Mouse (Mus musculus): ENCODE data around the gene Slc22a20. TPM values are rescaled to one million over a fixed set of nuclear protein-coding genes. Genes with fewer than 3 reads are reported as not detected.

The Slc22a20 gene
- polyA plus RNA-seq, 1 experiment, result not detected

DNA sequence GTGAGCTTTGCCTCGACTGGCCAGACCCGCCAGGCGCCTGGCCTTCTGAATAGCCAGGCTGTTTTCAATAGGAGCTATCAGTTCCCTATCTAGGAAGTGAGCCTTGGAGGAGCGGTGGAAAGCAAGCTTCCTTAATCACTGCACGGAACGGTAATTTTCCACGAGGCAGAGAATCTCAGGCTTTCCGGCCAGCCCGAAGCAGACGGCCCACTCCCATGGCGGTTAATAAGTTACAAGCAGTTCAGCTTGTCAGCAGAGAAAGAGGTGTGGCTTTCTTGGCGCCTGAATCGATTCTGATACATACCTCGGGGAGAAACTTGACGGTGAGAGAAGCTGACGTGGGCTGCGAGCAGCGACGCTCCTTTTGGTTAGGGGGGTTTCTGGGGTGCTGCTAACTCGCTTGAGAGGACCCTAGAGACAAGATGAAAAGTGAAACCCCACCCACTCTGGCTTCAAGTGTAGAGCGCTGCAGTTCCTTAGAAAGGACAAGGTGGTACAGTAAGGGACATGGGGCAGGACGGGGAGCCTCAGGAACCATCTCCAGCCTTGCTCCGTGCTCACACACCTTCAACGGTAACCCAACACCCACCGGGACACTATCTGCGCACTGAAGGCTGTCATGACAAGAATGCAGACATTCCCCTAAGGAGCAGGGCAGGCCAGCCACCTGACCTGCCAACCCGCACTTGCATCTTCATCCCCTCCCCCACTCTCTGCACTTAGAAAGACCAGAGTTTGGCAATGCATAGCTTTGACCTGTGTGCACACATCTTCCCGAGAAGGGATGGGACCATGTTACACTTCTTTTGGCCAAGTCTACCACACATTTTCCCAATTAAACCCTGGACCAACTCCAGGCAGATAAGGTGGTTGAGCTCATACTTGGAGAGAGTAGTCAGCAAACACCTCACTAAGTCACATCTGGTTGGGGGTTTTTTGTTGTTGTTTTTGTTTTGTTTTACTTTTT lies 30.0 kb downstream of the Slc22a20 start:
- no peak for TF ChIP-seq CTCF (IDR thresholded peaks at IDR 0.05; ENCODE audit: insufficient read depth, low read length)
- DNase-seq, result peak; percentile 38
- peaks cover 18% of the 10 kb centered on the region for H3K4me1 ChIP-seq (ENCODE audit: control insufficient read depth, insufficient read depth, low read length)
- H3K4me3 ChIP-seq (replicated peaks; ENCODE audit: extremely low read depth, low read depth, low read length), result peak overlapping the region; percentile 40
- 51% methylated on average over 28 of the region's 28 CpGs for WGBS

- peaks cover 18% of the 10 kb centered on the region for H3K4me1 ChIP-seq (ENCODE audit: control insufficient read depth, insufficient read depth, low read length)
- DNase-seq, result no peak
- 85% methylated on average over 10 of the region's 10 CpGs for WGBS
- no peak overlapping the region for H3K4me3 ChIP-seq (replicated peaks; ENCODE audit: extremely low read depth, low read depth, low read length)
- TF ChIP-seq POLR2A (IDR thresholded peaks at IDR 0.05; ENCODE audit: borderline replicate concordance, extremely low read depth, low read depth, low read length) (no peak), CTCF (IDR thresholded peaks at IDR 0.05; ENCODE audit: insufficient read depth, low read length) (no peak)
Observed at GRCm38 (mm10) chr19:5954936-5955335, 31.0 kb downstream of the Slc22a20 start.

- 91% methylated on average over 22 of the region's 22 CpGs for WGBS
- TF ChIP-seq POLR2A (IDR thresholded peaks at IDR 0.05; ENCODE audit: borderline replicate concordance, extremely low read depth, low read depth, low read length), result no peak
- no peak for TF ChIP-seq CTCF (IDR thresholded peaks at IDR 0.05; ENCODE audit: insufficient read depth, low read length)
- peaks cover 18% of the 10 kb centered on the region for H3K4me1 ChIP-seq (ENCODE audit: control insufficient read depth, insufficient read depth, low read length)
- no peak overlapping the region for H3K4me3 ChIP-seq (replicated peaks; ENCODE audit: extremely low read depth, low read depth, low read length)
- no peak for DNase-seq
Observed at GRCm38 (mm10) chr19:5954031-5954710, 31.8 kb downstream of the Slc22a20 start.

- peaks cover 18% of the 10 kb centered on the region for H3K4me1 ChIP-seq (ENCODE audit: control insufficient read depth, insufficient read depth, low read length)
- no peak for DNase-seq
- H3K4me3 ChIP-seq (replicated peaks; ENCODE audit: extremely low read depth, low read depth, low read length), result no peak overlapping the region
- 87% methylated on average over 19 of the region's 19 CpGs for WGBS
- TF ChIP-seq CTCF (IDR thresholded peaks at IDR 0.05; ENCODE audit: insufficient read depth, low read length) (no peak), POLR2A (IDR thresholded peaks at IDR 0.05; ENCODE audit: borderline replicate concordance, extremely low read depth, low read depth, low read length) (no peak)
Observed at GRCm38 (mm10) chr19:5953201-5953770, 32.7 kb downstream of the Slc22a20 start.

DNA sequence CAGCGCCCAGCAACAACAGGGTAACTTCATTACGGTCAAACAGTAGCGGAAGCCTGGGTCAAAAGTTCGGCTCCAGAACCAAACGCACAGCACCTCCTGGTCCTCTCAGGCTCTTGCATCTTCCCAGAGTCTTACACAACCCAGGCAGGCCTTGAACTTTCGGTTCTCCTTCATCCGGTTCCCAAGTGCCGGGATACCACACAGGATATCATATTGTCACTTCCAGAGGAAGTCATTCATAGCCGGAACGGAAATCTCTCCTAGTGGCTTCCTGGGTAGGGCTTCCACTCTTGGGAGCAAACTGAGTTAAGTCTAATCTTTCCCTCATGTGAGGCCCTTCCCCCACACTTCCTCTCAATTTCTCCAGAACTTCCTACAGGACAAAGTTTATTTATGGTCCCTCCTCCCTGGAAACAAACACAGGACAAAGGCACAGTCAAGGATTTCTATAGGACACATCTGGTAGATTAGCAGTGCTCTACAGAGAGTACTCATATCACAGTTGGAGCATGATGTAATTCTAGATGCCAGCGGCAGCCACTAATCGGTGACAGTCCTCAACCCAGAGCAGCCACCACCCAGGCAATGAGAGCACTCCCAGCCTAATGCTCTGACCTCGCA lies 33.8 kb downstream of the Slc22a20 start:
- H3K4me3 ChIP-seq (replicated peaks; ENCODE audit: extremely low read depth, low read depth, low read length), result peak overlapping the region; percentile 22
- WGBS, result 47% methylated on average over 13 of the region's 13 CpGs
- no peak for DNase-seq
- peaks cover 18% of the 10 kb centered on the region for H3K4me1 ChIP-seq (ENCODE audit: control insufficient read depth, insufficient read depth, low read length)
- no peak for TF ChIP-seq CTCF (IDR thresholded peaks at IDR 0.05; ENCODE audit: insufficient read depth, low read length)
- TF ChIP-seq POLR2A (IDR thresholded peaks at IDR 0.05; ENCODE audit: borderline replicate concordance, extremely low read depth, low read depth, low read length), result no peak

- WGBS, result 73% methylated on average over 16 of the region's 16 CpGs
- TF ChIP-seq CTCF (IDR thresholded peaks at IDR 0.05; ENCODE audit: insufficient read depth, low read length) (no peak), POLR2A (IDR thresholded peaks at IDR 0.05; ENCODE audit: borderline replicate concordance, extremely low read depth, low read depth, low read length) (no peak)
- Histone ChIP-seq H3K4me3 (replicated peaks; ENCODE audit: extremely low read depth, low read depth, low read length) (peak overlapping the region; percentile 22), H3K4me1 (ENCODE audit: control insufficient read depth, insufficient read depth, low read length) (peaks cover 18% of the 10 kb centered on the region)
- DNase-seq, result no peak
Observed at GRCm38 (mm10) chr19:5951631-5952030, 34.3 kb downstream of the Slc22a20 start.

DNA sequence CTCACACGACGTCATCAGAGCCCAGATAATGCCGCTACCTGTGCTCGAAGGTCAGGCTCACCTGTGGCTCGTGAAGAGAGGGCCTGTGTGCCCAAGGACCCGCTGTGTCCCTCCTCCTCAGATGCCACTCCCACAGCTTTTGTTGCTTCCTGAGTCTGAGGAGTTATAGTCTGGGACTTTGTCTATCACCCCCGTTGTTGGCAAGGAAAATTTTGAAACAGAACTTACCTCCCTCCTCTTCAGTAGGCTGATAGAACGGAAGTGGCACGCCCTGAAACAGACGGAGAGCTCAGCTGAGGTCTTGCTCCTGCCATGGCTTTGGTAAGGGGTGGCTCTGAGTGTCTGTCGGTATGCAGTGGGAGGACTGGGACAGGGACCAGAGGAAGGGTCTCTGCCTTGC lies 35.7 kb downstream of the Slc22a20 start:
- DNase-seq, result no peak
- 86% methylated on average over 11 of the region's 11 CpGs for WGBS
- Histone ChIP-seq H3K4me3 (replicated peaks; ENCODE audit: extremely low read depth, low read depth, low read length) (no peak overlapping the region), H3K4me1 (ENCODE audit: control insufficient read depth, insufficient read depth, low read length) (peaks cover 24% of the 10 kb centered on the region)
- TF ChIP-seq POLR2A (IDR thresholded peaks at IDR 0.05; ENCODE audit: borderline replicate concordance, extremely low read depth, low read depth, low read length) (no peak), CTCF (IDR thresholded peaks at IDR 0.05; ENCODE audit: insufficient read depth, low read length) (no peak)

- TF ChIP-seq POLR2A (IDR thresholded peaks at IDR 0.05; ENCODE audit: borderline replicate concordance, extremely low read depth, low read depth, low read length) (no peak), CTCF (IDR thresholded peaks at IDR 0.05; ENCODE audit: insufficient read depth, low read length) (no peak)
- no peak overlapping the region for H3K4me3 ChIP-seq (replicated peaks; ENCODE audit: extremely low read depth, low read depth, low read length)
- H3K4me1 ChIP-seq (ENCODE audit: control insufficient read depth, insufficient read depth, low read length), result peaks cover 26% of the 10 kb centered on the region
- 21% methylated on average over 8 of the region's 8 CpGs for WGBS
- peak; percentile 34 for DNase-seq
Observed at GRCm38 (mm10) chr19:5945891-5946290, 40.1 kb downstream of the Slc22a20 start.

DNA sequence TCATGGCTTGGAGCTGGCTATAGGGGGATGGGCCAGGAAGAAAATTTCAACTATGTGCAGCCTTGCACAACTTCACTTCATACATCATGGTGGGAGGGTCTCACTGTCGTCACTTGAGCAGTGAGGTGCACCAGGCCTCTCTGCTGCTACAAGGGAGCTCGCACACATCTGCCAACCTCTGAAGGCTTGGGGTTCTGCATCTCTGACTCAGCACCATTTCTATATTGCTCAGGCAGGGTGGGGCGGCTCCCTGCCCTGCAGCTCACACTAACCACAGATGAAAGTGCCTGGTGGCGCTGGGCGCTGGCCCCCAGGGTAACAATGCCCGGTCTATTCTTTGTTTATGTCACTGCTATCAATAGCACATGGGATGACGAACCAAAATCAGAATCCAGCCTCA lies 40.9 kb downstream of the Slc22a20 start:
- H3K4me3 ChIP-seq (replicated peaks; ENCODE audit: extremely low read depth, low read depth, low read length), result no peak overlapping the region
- TF ChIP-seq POLR2A (IDR thresholded peaks at IDR 0.05; ENCODE audit: borderline replicate concordance, extremely low read depth, low read depth, low read length) (peak; percentile 46; the same call in 1 of the 2 replicates), CTCF (IDR thresholded peaks at IDR 0.05; ENCODE audit: insufficient read depth, low read length) (no peak)
- WGBS, result 27% methylated on average over 7 of the region's 7 CpGs
- peaks cover 31% of the 10 kb centered on the region for H3K4me1 ChIP-seq (ENCODE audit: control insufficient read depth, insufficient read depth, low read length)
- DNase-seq, result peak; percentile 36
